Mouse (Mus musculus) CH12.LX (cell line): ENCODE results near the gene Drc7.

Experiments used
- CTCF ChIP-seq, 2 experiments: IDR thresholded peaks in 1 of 2; conservative IDR thresholded peaks in 1 of 2; 2 replicates each; pipeline ENCODE4 v1.5.1; 2011 to 2012; ENCODE audit warnings: low read depth in 2 of 2, low read length in 2 of 2, improper control_type of control experiment in 1 of 2, inconsistent platforms in 1 of 2, mild to moderate bottlenecking in 1 of 2, moderate library complexity in 1 of 2
- ZC3H11A ChIP-seq: IDR thresholded peaks from 2 replicates; pipeline ENCODE4 v1.6.1; 2012; ENCODE audit warnings: low read depth, mild to moderate bottlenecking, inconsistent platforms, low read length, improper control_type of control experiment

GRCm38 (mm10) chr8:95081650-95082049, 26.7 kb downstream of the Drc7 start:
- TF ChIP-seq CTCF (conservative IDR thresholded peaks at IDR 0.05 in 1 of 2, IDR thresholded peaks at IDR 0.05 in 1 of 2; ENCODE audit: low read depth in 2 of 2, low read length in 2 of 2) (no peak), ZC3H11A (no peak)
